8 mouse cellular contexts compared by ENCODE assay signal in genomic region chr13:16017338-16017737, GRCm38 (mm10). TPM values are rescaled to one million over a fixed set of nuclear protein-coding genes. Genes with fewer than 3 reads are reported as not detected.
A peak's percentile ranks its signal among the peaks of the same experiment; 100 is the strongest.
DNase-seq lines count a peak whose midpoint lies in the region; ATAC-seq and TF ChIP-seq lines count a peak whose summit lies in the region.

No protein-coding gene starts in this region.

- WGBS in forebrain, embryonic 16.5 days: under 1% methylated on average over 20 of the region's 20 CpGs
- under 1% methylated on average over 20 of the region's 20 CpGs for WGBS in liver, embryonic 14.5 days (ENCODE audit: insufficient replicate concordance)

- no peaks in the 10 kb centered on the region for H3K36me3 ChIP-seq in forebrain, embryonic 16.5 days (ENCODE audit: control insufficient read depth, insufficient read depth)
- no peaks in the 10 kb centered on the region for H3K36me3 ChIP-seq in liver, embryonic 14.5 days (replicated peaks; ENCODE audit: control insufficient read depth, insufficient read depth, low read depth)

- peak overlapping the region; percentile 57 for H3K4me2 ChIP-seq in forebrain, embryonic 16.5 days (ENCODE audit: low read length)
- H3K4me2 ChIP-seq in liver, embryonic 14.5 days (ENCODE audit: low read depth): peak overlapping the region; percentile 59

- peaks cover 16% of the 10 kb centered on the region for H3K4me1 ChIP-seq in forebrain, embryonic 16.5 days (replicated peaks; ENCODE audit: control insufficient read depth, insufficient read depth, low read length)
- H3K4me1 ChIP-seq in liver, embryonic 14.5 days (replicated peaks; ENCODE audit: control insufficient read depth in 2 of 2, insufficient read depth in 2 of 2, low read length in 1 of 2): peaks cover 0 to 3% of the 10 kb centered on the region in 2 experiments; a peak in 1 of 4 replicates

- DNase-seq in adrenal gland, postnatal 10 days: peak; percentile 20
- no peak for DNase-seq in adrenal gland, postnatal 4 days (ENCODE audit: low spot score in 2 of 2)
- DNase-seq in 3134 (ENCODE audit: extremely low read depth, insufficient read length, low spot score): peak; percentile 72
- DNase-seq in liver, embryonic 14.5 days (ENCODE audit: low read depth in 3 of 3, low spot score in 3 of 3): no peak
- no peak for DNase-seq in urinary bladder, postnatal 4 days (ENCODE audit: low spot score in 2 of 2)
- no peak for DNase-seq in right cerebral cortex, postnatal 14 days
- no peak for DNase-seq in c-Kit-positive CD71-positive TER-119-positive erythroid progenitor cells, embryonic 14.5 days (ENCODE audit: low spot score)

- peak overlapping the region; percentile 40 for H3K4me3 ChIP-seq in forebrain, embryonic 16.5 days (replicated peaks; ENCODE audit: low read length)
- peak overlapping the region; percentile 31 to 49 for H3K4me3 ChIP-seq in liver, embryonic 14.5 days (ENCODE audit: insufficient read depth in 1 of 2, low read depth in 2 of 2, low read length in 2 of 2)

- peaks cover 8% of the 10 kb centered on the region; the same call in 1 of the 2 replicates for H3K27me3 ChIP-seq in forebrain, embryonic 16.5 days (replicated peaks; ENCODE audit: control insufficient read depth, insufficient read depth, low read length)
- no peaks in the 10 kb centered on the region; the same call in 1 of the 2 replicates for H3K27me3 ChIP-seq in liver, embryonic 14.5 days (ENCODE audit: control insufficient read depth, insufficient read depth, low read length)

- peak; percentile 6; the same call in 1 of the 2 replicates for ATAC-seq in forebrain, embryonic 16.5 days
- no peak for ATAC-seq in liver, embryonic 14.5 days (ENCODE audit: insufficient read depth)

- TF ChIP-seq CTCF in liver, embryonic 14.5 days (IDR thresholded peaks at IDR 0.05; ENCODE audit: low read depth): no peak

- H3K27ac ChIP-seq in forebrain, embryonic 16.5 days (ENCODE audit: low read length): no peak overlapping the region
- no peak overlapping the region for H3K27ac ChIP-seq in liver, embryonic 14.5 days

- H3K9ac ChIP-seq in forebrain, embryonic 16.5 days (replicated peaks; ENCODE audit: low read depth, low read length): peak overlapping the region; percentile 22
- no peak overlapping the region for H3K9ac ChIP-seq in liver, embryonic 14.5 days (replicated peaks)

- H3K9me3 ChIP-seq in forebrain, embryonic 16.5 days (ENCODE audit: control insufficient read depth, low read length): no peaks in the 10 kb centered on the region
- H3K9me3 ChIP-seq in liver, embryonic 14.5 days (ENCODE audit: control insufficient read depth, low read length): no peaks in the 10 kb centered on the region

- no peak for TF ChIP-seq EP300 in liver, embryonic 14.5 days (IDR thresholded peaks at IDR 0.05; ENCODE audit: low read depth)

RNA-seq across cellular contexts. Expression of gene Inhba, which starts 5.7 kb away (rescaled TPM):
- 1 to 10 TPM; 2.9 to 6.1 TPM for total RNA-seq in adrenal gland, postnatal 10 days (2021)
- total RNA-seq in adrenal gland, postnatal 4 days (2021): 1 to 10 TPM; 3.8 to 6.7 TPM
- 9.9 and 10.3 TPM in 2 replicates for polyA plus RNA-seq in forebrain, embryonic 16.5 days (2015; fragmentation: Nextera tagmentation; extraction: Ambion mirVana)
- 0.21 and 0.29 TPM in 2 replicates for polyA plus RNA-seq in liver, embryonic 14.5 days (2012; rRNA removed)
- polyA plus RNA-seq in liver, embryonic 14.5 days (2014; fragmentation: Nextera tagmentation; extraction: Ambion mirVana): 0.45 and 0.48 TPM in 2 replicates

Comparison
In these comparisons a context has a peak if more than half of its experiments do, and no peak if none do; other contexts are left out.
1. DNase-seq: peak in adrenal gland, postnatal 10 days (single experiment) and 3134 (single experiment); none in adrenal gland, postnatal 4 days (0 of 2), liver, embryonic 14.5 days (0 of 3), urinary bladder, postnatal 4 days (0 of 2), right cerebral cortex, postnatal 14 days (single experiment) and c-Kit-positive CD71-positive TER-119-positive erythroid progenitor cells, embryonic 14.5 days (single experiment).